Mouse (Mus musculus) heart, adult 11 months (tissue): ENCODE data around the gene Rufy3.
A peak's percentile ranks its signal among the peaks of the same experiment; 100 is the strongest.

ENCODE experiments used
- DNase-seq: peaks from one replicate; pipeline ENCODE4 v3.0.0; 2022

Gene Rufy3

GRCm38 (mm10) chr5:88575506-88576338, 10.9 kb downstream of the Rufy3 start:
- no peak for DNase-seq

- no peak for DNase-seq
These were observed 15.8 kb downstream of the Rufy3 start for GRCm38 (mm10) chr5:88580681-88581080.

GRCm38 (mm10) chr5:88581343-88581742, 16.5 kb downstream of the Rufy3 start:
- peak; percentile 81 for DNase-seq

GRCm38 (mm10) chr5:88583271-88584031, 18.6 kb downstream of the Rufy3 start:
- peak; percentile 97 for DNase-seq

- DNase-seq, result peak; percentile 86
These were observed 19.2 kb downstream of the Rufy3 start for GRCm38 (mm10) chr5:88584061-88584460.

- DNase-seq, result peak; percentile 86
These were observed 21.8 kb downstream of the Rufy3 start for GRCm38 (mm10) chr5:88586407-88587174.

- DNase-seq, result peak; percentile 89
These were observed 22.5 kb downstream of the Rufy3 start for GRCm38 (mm10) chr5:88587211-88587934.

GRCm38 (mm10) chr5:88588481-88588880, 23.6 kb downstream of the Rufy3 start:
- no peak for DNase-seq

GRCm38 (mm10) chr5:88593421-88594172, 28.8 kb downstream of the Rufy3 start:
- peak; percentile 55 for DNase-seq

- no peak for DNase-seq
These were observed 29.3 kb downstream of the Rufy3 start for GRCm38 (mm10) chr5:88594173-88594569.

GRCm38 (mm10) chr5:88595537-88596455, 31.0 kb downstream of the Rufy3 start:
- peak; percentile 86 for DNase-seq

- peak; percentile 77 for DNase-seq
These were observed 34.1 kb downstream of the Rufy3 start for GRCm38 (mm10) chr5:88598961-88599360.

- DNase-seq, result no peak
These were observed 37.2 kb downstream of the Rufy3 start for GRCm38 (mm10) chr5:88602030-88602429.

- no peak for DNase-seq
These were observed 37.9 kb downstream of the Rufy3 start for GRCm38 (mm10) chr5:88602713-88603112.

GRCm38 (mm10) chr5:88604046-88604445, 39.2 kb downstream of the Rufy3 start:
- DNase-seq, result peak; percentile 31

GRCm38 (mm10) chr5:88604641-88605358, 40.0 kb downstream of the Rufy3 start:
- peak; percentile 61 for DNase-seq

GRCm38 (mm10) chr5:88614129-88614528, 49.3 kb downstream of the Rufy3 start:
- DNase-seq, result peak; percentile 76

- DNase-seq, result peak; percentile 50
These were observed 52.1 kb downstream of the Rufy3 start for GRCm38 (mm10) chr5:88616988-88617387.

- DNase-seq, result peak; percentile 33
These were observed 62.7 kb downstream of the Rufy3 start for GRCm38 (mm10) chr5:88627545-88627944.

GRCm38 (mm10) chr5:88629125-88629524, 64.3 kb downstream of the Rufy3 start:
- peak; percentile 64 for DNase-seq
